ENCODE assay signal across 9 mouse cellular contexts in the genomic region with DNA sequence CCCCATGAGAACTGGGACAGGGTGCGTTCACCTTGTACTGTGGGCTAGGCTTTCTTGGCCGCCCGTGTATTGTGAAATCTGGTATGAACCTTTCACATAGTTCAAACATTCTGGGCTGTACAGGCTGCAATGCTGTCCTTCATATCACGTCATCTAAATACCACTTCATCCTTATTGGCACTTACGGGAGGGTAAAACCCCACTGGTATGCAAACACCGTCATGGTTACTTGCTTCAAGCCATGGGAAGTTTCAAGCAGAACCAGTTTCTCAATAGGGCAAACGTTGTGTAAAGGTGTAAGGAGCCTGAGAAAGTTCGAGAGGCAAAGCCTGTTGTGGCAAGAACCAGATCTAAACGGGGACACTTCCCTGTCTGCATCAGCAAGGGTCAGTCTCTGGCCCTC. TPM values are rescaled to one million over a fixed set of nuclear protein-coding genes. Genes with fewer than 3 reads are reported as not detected.
DNase-seq lines count a peak whose midpoint lies in the region; ATAC-seq and TF ChIP-seq lines count a peak whose summit lies in the region.
"Had no signal": no experiment of that assay in that cellular context is flagged by ENCODE, and none has a peak within 500 bp of the region (broad histone marks: within the 10 kb centered on the region; RNA-seq: fewer than 3 reads in every experiment).

No protein-coding gene starts in this region.

- H3K9me3 ChIP-seq in intestine, postnatal 0 days (ENCODE audit: control insufficient read depth) = no peaks in the 10 kb centered on the region
- no peaks in the 10 kb centered on the region for H3K9me3 ChIP-seq in lung, postnatal 0 days (ENCODE audit: low read length)
- H3K9me3 ChIP-seq: forebrain, embryonic 15.5 days had no signal

- peak; percentile 52 to 70 for DNase-seq in urinary bladder, postnatal 36 days (ENCODE audit: low spot score in 2 of 2)
- DNase-seq in urinary bladder, adult 2 months (ENCODE audit: low spot score) = no peak
- DNase-seq in lung, postnatal 0 days (ENCODE audit: low spot score) = peak; percentile 96
- no peak for DNase-seq in MN1 (ENCODE audit: low spot score)
- DNase-seq in layer of hippocampus, postnatal 25 days (ENCODE audit: extremely low spot score in 1 of 2, low spot score in 1 of 2) = no peak

- peak; percentile 100 for TF ChIP-seq EP300 in lung, postnatal 0 days (IDR thresholded peaks at IDR 0.05)

- H3K27ac ChIP-seq in intestine, postnatal 0 days (ENCODE audit: low read depth, low read length) = no peak overlapping the region
- peak overlapping the region; percentile 81 for H3K27ac ChIP-seq in lung, postnatal 0 days (ENCODE audit: low read length)
- H3K27ac ChIP-seq: forebrain, embryonic 15.5 days; liver, embryonic 14.5 days had no signal

- H3K36me3 ChIP-seq in intestine, postnatal 0 days (ENCODE audit: control insufficient read depth, insufficient read depth) = no peaks in the 10 kb centered on the region
- H3K36me3 ChIP-seq in lung, postnatal 0 days (ENCODE audit: insufficient read depth, low read length) = no peaks in the 10 kb centered on the region
- H3K36me3 ChIP-seq: forebrain, embryonic 15.5 days had no signal

- ATAC-seq in intestine, postnatal 0 days = peak; percentile 89
- peak; percentile 96 for ATAC-seq in lung, postnatal 0 days
- ATAC-seq in activated CD4-positive, CD25-positive, alpha-beta regulatory T cell, adult 4 months = no peak
- ATAC-seq: forebrain, embryonic 15.5 days had no signal

- no peak overlapping the region for H3K9ac ChIP-seq in intestine, postnatal 0 days (ENCODE audit: low read depth, low read length)
- no peak overlapping the region for H3K9ac ChIP-seq in lung, postnatal 0 days (replicated peaks; ENCODE audit: low read depth)
- H3K9ac ChIP-seq: forebrain, embryonic 15.5 days; liver, embryonic 14.5 days had no signal

- H3K4me3 ChIP-seq in intestine, postnatal 0 days (ENCODE audit: low read depth, low read length) = no peak overlapping the region
- no peak overlapping the region for H3K4me3 ChIP-seq in lung, postnatal 0 days (ENCODE audit: low read depth, low read length)
- H3K4me3 ChIP-seq: forebrain, embryonic 15.5 days had no signal

- no peaks in the 10 kb centered on the region for H3K27me3 ChIP-seq in intestine, postnatal 0 days (replicated peaks; ENCODE audit: control insufficient read depth, insufficient read depth, low read length)
- H3K27me3 ChIP-seq in lung, postnatal 0 days (replicated peaks; ENCODE audit: insufficient read depth, low read length) = no peaks in the 10 kb centered on the region
- H3K27me3 ChIP-seq: forebrain, embryonic 15.5 days had no signal

- WGBS in intestine, postnatal 0 days = 36% methylated on average over 9 of the region's 9 CpGs
- 53% methylated on average over 9 of the region's 9 CpGs for whole genome bisulfite sequencing in lung, postnatal 0 days

- 0 out of 2 replicates have a peak, but pooled peaks cover 3% of the 10 kb centered on the region for H3K4me1 ChIP-seq in intestine, postnatal 0 days (replicated peaks; ENCODE audit: control insufficient read depth, insufficient read depth, low read length)
- no peaks in the 10 kb centered on the region; the same call in 1 of the 2 replicates for H3K4me1 ChIP-seq in lung, postnatal 0 days (ENCODE audit: insufficient read depth, low read depth, low read length)
- H3K4me1 ChIP-seq: forebrain, embryonic 15.5 days had no signal

- no peak overlapping the region for H3K4me2 ChIP-seq in intestine, postnatal 0 days (replicated peaks; ENCODE audit: low read depth)
- H3K4me2 ChIP-seq in lung, postnatal 0 days (replicated peaks; ENCODE audit: low read depth, low read length) = no peak overlapping the region
- H3K4me2 ChIP-seq: forebrain, embryonic 15.5 days had no signal

- TF ChIP-seq CTCF in intestine, postnatal 0 days (IDR thresholded peaks at IDR 0.05; ENCODE audit: low read depth) = no peak
- no peak for TF ChIP-seq CTCF in lung, postnatal 0 days (IDR thresholded peaks at IDR 0.05)

RNA-seq across cellular contexts. Expression of a gene that starts 10.2 kb away (rescaled TPM):
- 29.4 and 34.6 TPM in 2 replicates for polyA plus RNA-seq in urinary bladder, adult 2 months (2012; rRNA removed)
- polyA plus RNA-seq in intestine, postnatal 0 days (2015; fragmentation: Nextera tagmentation; extraction: Ambion mirVana) = 6.7 and 8.4 TPM in 2 replicates
- polyA plus RNA-seq in lung, postnatal 0 days (2015; fragmentation: Nextera tagmentation; extraction: Ambion mirVana) = 12.0 and 15.5 TPM in 2 replicates
- total RNA-seq in layer of hippocampus, postnatal 25 days (2021) = 10 to 100 TPM in 1 of 2 experiments, 1 to 10 TPM in 1; 8.9 to 10.4 TPM
- 1 to 10 TPM; 1.9 to 2.2 TPM for polyA plus RNA-seq in activated CD4-positive, CD25-positive, alpha-beta regulatory T cell, adult 4 months (2017; shearing (Covaris generic))

RNA-seq across cellular contexts. Expression of a gene that starts 27.3 kb away (rescaled TPM):
- 35.3 and 37.5 TPM in 2 replicates for polyA plus RNA-seq in urinary bladder, adult 2 months (2012; rRNA removed)
- 4.6 and 4.9 TPM in 2 replicates for polyA plus RNA-seq in intestine, postnatal 0 days (2015; fragmentation: Nextera tagmentation; extraction: Ambion mirVana)
- 6.6 and 7.2 TPM in 2 replicates for polyA plus RNA-seq in lung, postnatal 0 days (2015; fragmentation: Nextera tagmentation; extraction: Ambion mirVana)
- 10 to 100 TPM; 26.6 to 33.1 TPM for total RNA-seq in layer of hippocampus, postnatal 25 days (2021)
- polyA plus RNA-seq in activated CD4-positive, CD25-positive, alpha-beta regulatory T cell, adult 4 months (2017; shearing (Covaris generic)) = 10 to 100 TPM; 26.3 to 31.1 TPM

Comparison
In these comparisons a context has a peak if more than half of its experiments do, and no peak if none do; other contexts are left out.
1. DNase-seq: peak in urinary bladder, postnatal 36 days (2 of 2) and lung, postnatal 0 days (single experiment); none in urinary bladder, adult 2 months (single experiment), MN1 (single experiment) and layer of hippocampus, postnatal 25 days (0 of 2).